Mouse (Mus musculus): ENCODE measurements around the gene Pcnp.
A peak's percentile ranks its signal among the peaks of the same experiment; 100 is the strongest.
"Not testable (repeated sequence)": the region's sequence is repeated elsewhere in the genome, so short reads cannot be mapped to it uniquely, and the experiment has no call there.

Gene Pcnp

DNA sequence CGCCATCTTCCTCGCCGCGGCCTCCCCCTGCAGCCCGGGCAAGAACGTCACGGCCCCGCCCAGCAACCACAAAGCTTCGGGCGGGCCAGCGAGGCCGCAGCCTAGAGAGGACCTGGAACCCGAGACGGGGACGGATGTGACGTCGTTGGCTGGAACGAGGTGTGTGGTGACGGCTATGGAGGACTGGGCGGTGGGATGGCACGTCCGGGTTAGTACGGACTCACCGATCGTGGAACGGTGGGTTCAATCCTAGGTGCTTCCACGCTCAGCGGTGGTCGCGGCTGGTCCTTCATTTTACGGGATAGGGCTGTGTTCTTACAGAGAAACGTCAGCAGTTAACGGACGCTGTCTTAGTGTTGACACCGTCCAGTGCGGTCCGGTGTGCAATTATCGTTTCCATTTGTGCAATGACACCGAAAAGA is at the start of gene Pcnp:
Gene Pcnp, minus strand, starts transcription at position 79 of the 422 bp plus-strand sequence.
- DNase-seq: peak; percentile 98 to 99

DNA sequence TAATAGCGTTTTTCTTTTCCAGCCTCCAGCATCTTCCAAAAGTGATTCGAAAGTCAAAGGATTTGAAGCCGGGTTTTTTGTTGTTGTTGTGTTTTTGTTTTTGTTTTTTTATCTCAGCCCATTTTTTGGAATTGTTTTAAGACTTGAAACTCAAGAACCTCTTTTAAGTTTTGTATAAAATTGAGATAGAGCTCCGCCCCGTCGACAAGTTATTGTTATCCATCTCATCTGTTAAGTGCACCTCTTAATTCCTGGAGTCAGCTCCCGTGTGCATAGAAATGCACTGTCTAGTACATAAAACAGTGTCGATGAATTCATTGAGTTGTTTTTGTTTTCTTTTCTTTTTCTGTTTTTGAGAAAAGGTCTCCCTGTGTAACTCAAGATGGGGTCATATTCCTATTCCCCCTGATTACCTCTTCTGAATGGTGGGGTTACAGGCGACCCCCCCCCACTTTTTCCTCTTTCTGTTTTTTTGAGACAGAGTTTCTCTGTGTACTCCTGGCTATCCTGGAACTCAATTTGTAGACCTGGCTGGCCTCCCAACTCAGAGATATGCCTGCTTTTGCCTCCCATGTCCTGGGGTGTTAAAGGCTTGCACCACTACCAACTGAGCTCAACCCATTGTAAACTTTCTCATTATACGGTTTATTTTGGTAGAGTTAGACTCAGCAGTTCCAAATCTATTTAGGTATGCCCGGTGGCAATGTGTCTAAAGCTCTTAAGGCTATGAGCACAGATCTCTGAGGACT is 46.8 kb upstream of the Pcnp start:
- peak in 1 of 2 experiments; percentile 14 for DNase-seq

DNA sequence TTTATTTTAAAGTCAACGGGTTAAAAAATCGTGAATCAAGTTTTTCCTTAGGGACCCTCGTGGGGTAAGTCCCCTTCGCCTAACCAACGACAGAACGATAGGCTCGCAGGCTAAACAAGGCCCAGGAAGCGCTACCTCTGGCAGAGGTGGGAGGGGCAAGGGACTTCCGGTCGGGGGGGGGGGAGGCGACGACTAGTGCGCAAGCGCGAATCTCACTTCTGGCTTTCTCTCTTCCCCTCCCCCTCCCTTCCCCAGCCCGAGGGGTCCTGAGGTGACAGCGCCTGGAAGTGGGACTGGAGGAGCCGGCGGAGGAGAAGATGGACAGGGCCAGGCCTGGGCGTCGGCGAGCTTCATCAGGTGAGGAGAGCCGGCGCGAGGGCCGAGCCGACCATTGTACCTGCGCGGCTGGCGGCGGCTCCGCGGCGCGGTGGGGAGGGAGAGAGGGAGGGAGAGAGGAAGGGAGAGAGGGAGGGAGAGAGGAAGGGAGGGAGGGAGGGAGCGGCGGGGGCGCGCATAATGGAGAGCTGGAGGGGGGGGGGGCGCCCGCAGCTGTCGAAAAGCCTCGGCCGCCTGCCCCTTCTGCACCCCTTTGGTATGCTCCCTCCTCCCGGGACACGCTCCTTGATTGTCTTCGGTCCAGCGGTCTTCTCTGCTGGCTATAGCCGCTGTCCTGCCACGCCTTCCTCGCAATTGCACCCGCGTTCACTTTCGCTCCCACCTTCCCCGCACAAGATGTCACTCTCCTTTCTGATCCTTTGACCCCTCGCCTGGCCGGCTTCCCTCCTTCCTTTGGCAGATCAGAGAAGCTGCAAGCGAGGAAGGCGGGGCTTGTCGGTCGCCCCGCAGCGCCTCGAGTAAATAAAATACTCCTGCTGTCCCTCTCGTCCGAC is 45.9 kb upstream of the Pcnp start:
- peak; percentile 91 to 94 for DNase-seq

DNA sequence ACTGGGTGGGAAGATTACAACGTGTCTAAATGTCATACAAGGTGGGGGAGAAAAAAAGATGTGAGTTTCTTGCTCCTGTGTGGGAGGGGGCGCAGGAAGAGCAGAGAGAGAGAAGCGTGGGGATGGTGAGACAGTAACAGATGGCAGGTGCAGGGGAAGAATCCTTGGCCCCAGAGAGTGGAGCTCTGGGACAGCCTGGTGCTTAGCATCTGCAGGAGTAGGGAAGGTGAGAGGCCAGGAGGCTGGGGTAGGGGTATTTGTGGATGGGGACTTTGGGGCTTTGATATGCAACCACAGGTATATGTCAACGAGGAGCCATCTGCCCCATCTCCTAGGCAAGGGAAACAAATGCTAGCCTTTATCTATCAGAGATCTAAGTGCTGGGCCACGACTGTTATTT is 45.0 kb upstream of the Pcnp start:
- no peak for DNase-seq

DNA sequence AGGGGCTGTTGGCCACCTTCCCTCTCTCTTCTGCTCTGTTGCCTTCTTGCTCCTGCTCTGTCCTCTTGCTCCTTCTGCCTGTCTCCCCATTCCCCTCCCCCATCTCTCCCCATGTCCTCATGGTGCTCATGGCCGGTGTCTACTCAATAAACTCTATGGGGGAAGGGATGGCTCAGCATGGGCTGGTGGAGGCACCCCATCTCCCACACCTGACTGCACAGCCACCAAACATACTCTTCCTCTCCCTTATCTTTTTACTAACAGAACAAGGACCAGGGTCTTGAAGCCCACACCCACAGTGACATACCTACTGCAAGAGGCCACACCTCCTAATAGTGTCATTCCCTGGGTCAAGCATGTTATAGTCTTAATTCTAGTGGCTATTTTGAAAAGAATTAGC is 44.6 kb upstream of the Pcnp start:
- no peak for DNase-seq

DNA sequence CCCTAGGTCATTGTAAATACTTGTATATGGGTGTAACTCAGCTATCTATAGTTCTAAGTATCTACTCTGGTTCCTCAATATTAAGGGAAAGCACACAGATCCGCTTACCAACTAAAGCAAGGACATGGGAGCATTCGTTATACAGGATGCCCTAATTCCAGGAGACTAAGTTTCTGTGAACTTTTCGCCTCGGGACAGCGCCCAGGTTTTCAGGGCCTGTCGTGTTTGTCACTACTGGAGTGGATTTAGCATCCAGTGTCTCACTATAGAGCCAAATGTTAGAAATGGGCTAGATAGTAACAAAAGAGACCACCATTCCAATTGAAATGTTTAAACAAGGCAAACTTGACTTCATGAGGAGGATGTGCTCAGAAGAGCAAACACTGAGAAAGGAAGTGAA is 43.6 kb upstream of the Pcnp start:
- not testable (repeated sequence) for DNase-seq

DNA sequence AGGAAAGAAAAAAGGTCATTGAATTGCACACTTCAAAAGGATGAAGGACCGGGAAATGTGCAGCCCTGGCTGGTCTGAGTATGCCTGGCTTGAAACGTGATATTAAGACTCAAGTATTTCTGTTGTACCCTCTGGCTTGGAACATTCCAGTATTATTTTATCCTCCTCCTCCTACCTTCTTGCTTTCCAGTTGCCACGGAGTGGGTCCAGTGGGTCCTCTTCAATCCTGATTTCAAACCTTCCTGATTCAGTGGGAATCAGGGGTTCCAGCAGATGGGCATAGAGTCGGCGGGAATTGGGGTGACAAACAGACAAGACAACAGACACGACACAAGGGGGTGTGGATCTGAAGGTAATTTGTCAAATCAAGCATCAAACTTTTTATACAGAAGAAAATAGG is 43.0 kb upstream of the Pcnp start:
- DNase-seq: no peak

DNA sequence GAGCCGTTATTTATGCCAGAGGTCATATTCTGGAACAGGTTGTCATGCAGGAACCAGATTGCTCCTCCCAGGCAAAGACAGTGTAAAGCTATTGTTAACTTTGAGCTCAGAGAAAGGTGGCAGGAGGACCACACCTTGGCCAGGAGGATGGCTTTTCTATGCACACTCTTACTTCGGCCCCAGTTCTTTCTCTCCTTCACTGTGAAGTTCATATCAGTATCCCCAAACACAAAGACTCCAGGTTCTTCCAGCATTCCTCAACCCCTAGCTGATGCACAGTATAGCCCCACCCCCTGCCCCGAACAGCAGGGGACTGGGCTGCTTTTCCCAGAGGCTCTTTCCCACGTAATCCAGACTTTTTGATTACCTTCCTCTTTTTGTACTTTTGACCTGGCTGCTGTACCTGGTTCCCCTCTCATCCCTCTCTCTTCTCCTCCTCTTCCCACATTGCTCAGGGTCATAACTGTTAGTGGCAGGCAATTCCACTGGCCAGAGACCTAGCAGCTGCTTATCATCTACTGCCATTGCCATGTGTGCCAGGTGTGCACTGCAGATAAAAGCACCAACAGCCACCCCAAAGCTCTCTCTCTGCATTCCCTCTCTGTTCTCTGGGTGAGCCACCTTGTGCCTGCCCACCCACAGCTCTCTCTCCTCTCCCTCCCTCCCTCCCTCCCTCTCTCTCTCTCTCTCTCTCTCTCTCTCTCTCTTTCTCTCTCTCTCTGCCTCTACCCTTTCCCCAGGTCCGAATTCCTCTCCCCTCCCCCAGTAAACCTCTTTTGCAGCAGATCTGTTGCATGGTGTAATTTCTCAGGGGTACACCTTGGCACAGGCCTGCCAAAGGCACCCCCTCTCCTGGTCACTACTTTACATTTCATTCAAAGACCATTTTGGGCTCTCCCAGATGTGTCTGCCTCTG is 42.0 kb upstream of the Pcnp start:
- no peak for DNase-seq

DNA sequence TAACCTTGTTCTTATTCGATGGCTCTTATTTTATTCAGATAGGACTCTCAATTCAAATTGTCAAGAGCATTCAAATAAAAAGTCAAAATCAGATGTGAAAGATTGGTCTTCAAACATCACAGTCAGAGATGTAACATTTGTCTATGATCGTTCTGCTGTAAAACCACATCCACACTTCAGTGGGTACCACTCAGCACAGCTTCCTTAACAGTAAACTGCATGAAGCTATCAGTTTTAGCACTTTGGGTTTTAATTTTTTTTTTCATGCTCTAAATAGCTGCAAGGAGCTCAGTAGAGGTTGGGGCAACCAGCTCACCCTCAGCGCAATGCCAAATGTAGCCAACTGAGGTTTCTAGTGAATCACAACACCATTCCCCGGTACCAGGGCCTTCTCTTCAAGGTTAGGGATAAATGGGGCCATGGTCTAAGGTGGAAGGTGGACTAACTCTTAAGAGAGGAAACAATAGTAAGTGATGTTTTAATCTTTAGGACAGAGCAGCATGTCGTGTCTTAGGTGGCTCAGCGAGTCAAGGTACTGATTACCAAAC is 39.1 kb upstream of the Pcnp start:
- DNase-seq: no peak

DNA sequence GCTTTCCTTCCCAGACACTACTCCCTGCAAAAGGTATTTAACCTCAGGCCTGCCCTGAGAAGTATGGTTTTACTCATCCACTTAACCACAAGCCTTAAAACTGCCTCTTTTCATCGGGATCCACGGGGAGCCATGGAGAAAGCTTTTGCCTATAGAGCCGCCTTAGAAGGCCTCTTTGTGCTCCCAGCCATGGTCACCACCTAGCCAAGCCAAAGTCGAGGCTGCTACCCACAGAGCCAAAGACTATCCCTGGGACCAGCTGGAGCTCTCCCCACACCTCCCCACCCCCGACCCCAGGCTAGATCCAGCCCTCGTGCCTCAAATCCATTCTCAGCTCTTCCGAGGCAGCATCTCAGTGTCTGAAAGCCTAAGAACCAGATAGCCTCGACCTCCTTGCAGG is 36.6 kb upstream of the Pcnp start:
- DNase-seq: no peak

DNA sequence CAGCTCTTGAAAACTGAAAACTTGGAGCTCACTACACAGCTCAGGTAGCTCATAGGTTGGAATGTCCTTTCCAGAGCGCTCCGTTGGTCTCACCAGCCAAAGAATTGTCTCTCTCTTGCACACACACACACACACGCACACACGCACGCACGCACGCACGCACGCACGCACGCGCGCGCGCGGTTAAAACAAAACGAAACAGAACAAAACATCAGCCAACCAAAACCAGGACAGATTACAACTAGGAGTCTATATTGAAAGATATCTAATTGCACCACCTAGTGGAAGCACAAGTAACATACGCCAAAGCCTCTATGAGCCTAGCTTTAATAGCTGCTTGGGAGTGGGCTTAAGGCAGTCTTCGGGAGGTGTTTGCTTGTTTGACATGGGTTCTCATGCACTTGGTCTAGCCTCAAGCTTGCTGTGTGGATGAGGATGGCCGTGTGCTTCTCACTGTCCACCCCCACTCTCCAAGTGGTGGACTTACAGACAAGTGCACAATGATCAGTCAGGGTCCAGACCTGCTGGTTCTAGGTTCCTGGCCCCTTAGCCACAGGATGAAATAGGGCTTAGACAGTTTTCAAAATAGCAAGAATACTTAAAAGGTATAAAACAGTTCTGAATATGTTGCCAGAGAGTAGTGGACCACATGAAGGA is 34.9 kb upstream of the Pcnp start:
- peak; percentile 54 to 74 for DNase-seq

DNA sequence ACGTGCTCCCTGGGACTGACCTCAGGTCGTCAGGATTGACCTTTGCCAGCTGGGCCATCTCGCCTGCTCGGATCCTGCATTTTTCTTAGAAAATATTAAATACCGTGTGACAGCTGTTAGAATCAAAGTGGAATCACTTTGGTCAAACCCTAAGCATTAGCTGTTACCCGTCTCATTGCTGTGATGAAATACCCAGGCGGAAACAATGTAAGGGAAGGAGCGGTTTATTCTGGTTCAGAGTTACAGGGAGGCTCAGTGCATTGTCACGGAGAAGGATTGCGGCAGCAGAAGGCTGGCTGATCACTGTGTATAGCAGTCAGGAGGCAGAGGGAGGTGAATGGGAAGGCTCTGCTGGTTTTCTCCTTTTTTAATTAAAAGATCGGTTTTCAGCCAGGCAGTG is 33.4 kb upstream of the Pcnp start:
- no peak for DNase-seq

DNA sequence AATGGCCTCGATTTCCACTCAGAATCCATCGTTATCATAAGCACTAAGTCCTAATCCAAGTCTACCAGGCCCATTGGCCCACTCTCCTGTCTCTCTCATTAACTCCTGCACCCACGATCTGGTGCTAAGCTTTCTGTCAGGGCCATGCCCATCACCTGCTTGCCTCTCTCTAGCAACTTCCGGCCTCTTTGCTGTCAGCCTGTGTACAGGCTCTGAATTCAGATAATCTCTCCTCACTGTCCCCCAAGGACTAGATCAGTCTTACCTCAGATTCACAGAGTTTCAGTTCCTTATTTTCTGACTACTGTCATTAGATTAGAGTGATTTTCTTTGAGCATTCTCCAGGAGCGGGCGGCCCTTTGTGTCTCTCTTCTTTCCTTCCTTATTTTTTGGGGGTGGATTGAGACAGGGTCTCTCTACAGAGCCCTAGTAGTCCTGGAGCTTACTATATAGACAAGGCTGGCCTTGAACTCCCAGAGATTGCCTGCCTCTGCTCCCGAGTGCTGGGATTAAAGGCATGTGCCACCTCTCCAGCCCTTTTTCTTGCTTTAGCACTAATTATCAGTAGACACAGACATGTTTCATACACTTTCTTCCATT is 32.6 kb upstream of the Pcnp start:
- no peak for DNase-seq

DNA sequence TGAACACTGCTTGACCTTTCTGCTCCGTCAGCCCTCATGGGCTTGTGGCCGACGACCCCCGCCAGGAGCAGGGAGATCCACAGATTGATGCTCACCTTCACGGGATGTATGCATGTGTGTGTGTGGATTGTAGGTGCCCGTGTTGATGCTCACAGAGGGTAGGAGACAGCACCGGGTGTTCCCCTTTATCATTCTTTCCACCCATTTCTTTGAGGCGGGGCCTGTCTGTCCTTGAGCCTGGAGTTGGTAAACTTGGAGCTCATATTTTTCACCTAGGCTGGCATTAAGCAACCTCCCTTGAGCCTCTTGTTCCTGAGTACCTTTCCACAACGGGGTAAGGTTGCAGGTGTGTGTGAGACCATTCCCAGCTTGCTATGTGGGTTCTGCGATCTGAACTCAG is 28.6 kb upstream of the Pcnp start:
- DNase-seq: no peak

DNA sequence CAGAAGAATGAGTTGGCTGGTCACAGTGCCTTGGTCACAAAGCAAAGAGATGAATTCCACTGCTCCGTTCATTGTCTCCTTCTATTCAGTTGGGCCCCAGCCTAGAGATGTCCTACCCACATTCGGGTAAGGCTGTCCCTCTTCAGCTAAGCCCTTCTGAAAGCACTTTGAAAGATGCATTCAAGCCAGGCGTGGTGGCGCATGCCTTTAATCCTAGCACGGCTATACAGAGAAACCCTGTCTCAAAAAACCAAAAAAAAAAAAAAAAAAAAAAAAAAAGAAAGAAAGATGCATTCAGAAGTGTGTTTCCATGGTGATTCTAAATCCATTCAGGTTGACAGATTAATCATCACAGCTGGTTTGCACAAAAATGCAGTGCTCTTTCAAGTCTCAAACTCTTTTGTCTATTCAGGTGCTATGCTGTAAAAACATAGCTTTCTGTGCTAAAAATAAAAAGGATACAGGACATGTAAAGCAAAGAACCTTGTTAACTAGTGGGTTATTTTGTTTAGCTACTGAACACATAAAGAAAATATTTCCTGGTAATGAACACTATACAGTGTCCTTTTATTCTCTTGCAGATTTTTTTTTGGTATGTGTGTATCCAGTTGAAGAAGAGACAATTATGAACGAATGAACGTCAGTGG is 27.5 kb upstream of the Pcnp start:
- no peak for DNase-seq

DNA sequence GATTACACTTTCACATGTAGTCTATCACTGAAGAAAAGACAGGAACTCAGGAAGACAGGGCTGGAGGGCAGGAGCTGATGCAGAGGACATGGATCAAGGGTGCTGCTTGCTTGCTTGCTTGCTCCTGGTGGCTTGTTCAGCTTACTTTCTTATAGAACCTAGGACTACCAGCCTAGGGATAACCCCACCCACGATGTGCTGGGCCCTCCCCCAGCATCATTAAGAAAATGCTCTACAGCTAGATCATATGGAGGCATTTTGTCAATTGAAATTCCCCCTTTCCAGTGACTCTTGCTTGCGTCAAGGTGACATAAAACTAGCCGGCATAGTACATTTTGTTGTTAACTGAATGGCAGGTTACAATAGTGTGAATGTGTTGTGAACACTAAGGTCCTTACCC is 26.4 kb upstream of the Pcnp start:
- DNase-seq: no peak

DNA sequence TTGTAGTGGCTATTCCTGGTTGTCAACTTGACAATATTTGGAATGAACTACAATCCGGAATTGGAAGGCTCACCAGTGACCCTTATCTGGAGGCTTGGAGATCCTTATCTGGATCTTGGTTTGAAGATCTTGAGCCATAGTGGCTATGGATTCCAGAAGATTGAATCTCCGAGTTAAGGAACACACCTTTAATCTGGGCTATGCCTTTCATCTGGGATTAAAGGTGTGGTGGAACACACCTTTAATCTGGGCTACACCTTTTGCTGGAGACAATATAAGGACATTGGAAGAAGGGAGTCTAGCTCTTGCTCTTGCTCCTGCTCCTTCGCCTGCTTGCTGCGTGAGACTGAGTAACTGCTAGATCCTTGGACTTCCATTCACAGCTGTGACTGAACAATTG is 18.5 kb upstream of the Pcnp start, which contains the start of gene Senp7:
Gene Senp7, plus strand, starts transcription at position 301 of the 400 bp plus-strand sequence.
- DNase-seq: not testable (repeated sequence)

DNA sequence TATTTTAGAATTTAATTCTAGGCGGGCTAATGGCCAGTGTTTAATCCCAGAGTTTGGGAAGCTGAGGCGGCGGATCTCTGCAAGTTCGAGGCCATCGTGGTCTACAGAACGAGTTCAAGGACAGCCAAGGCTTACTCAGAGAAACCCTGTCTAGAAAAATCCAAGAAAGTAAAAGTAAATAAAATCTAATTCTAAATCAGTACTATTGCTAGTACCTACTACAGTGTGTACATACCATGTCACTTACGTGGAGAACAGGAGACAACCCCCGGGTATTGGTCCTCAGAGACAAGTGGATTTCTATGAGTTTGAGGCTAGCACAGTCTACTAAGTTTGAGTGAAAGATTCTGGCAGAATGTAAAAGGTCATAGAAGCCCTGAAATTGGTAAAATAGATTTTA is 8.6 kb upstream of the Pcnp start:
- DNase-seq: no peak

DNA sequence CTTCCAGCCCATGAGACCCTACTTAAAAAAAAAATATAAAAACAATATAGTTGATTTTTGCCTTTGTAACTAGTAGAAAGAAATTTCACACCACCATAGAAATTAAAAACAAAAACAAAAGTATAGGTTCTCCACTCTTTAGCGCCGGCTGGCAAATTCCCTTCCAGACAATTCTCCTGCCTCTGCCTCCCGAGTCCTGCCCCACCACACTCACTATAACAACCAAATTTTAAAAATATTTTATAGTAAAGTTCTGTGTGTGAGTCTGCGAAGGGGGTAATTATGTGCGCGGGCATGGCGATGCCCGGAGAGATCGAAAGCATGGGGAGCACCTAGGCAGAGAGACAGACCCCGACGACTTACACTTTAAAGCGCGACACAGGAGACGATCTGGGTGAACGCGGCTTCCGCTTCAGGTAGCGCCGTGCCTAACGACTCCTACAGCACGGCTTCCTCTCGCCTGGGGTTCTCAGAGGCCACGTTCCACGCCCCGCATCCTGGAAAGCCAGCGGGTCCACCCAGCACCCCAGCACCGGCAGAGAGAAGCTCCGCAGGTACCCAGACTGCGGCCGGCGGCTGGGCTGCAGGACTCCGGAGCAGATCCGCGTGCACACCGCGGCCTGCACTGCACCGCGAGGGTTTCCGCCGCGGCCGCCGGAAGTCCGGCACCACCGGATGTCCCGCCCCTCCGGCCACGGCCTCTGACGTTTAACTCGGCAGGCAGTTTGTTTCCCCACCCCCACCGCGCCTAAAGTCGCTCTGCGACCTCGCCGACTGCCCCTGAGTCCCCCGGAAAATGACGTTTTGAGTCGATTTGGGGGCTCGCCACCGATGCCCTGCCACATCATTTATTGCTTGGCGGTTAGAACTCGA is 7.8 kb upstream of the Pcnp start, which contains the start of gene Trmt10c:
Gene Trmt10c, minus strand, starts transcription at position 682 of the 873 bp plus-strand sequence.
- DNase-seq: peak; percentile 96

DNA sequence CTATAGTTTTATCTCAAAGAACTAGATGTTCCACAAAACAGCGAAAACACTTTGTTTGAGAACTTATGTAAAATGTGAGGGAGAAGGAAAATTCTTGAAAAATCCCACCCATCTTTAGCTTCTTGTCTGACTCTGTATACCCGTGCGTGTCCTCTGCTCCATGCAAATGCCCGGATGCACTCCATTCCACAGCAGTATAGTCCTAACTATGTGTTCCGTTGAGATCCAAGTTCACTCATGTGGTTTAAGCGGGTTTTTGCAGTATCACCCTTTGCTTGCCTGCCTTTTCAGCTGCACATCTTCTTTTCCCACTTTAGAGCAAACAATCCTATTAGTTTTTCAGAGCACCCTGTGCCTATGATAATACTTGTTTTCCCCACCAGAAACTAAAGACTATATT is 7.0 kb upstream of the Pcnp start:
- DNase-seq: no peak

Measured in kidney, postnatal 25 days (tissue).